Mouse (Mus musculus) testis, adult 2 months (tissue): ENCODE measurements around the gene Mfsd4a.

ENCODE experiments used
- CTCF ChIP-seq: fragments of 200-500 bp; IDR thresholded peaks from 2 replicates; pipeline ENCODE4 v1.5.1; 2012; ENCODE audit warnings: low read depth, mild to moderate bottlenecking, inconsistent platforms, low read length, moderate library complexity; ENCODE audit not compliant: control insufficient read depth, insufficient read depth, insufficient replicate concordance
- POLR2A ChIP-seq: fragments of 200-500 bp; IDR thresholded peaks from 2 replicates; pipeline ENCODE4 v1.6.1; 2012; ENCODE audit warnings: low read depth, mild to moderate bottlenecking, inconsistent platforms, low read length, moderate library complexity; ENCODE audit not compliant: control insufficient read depth

GRCm38 (mm10) chr1:132000506-132000905 lies 67.4 kb downstream of the Mfsd4a start:
- no peak for TF ChIP-seq POLR2A
- no peak for TF ChIP-seq CTCF
